Mouse (Mus musculus): ENCODE measurements at regions not wholly inside any gene's neighbourhood (a gene's known extent, or its start where the extent isn't known, plus 50 kb on each side); places are given as distances from the start of the nearest gene placed in this dataset.

- no peak overlapping the region for H3K9ac ChIP-seq
- no peak overlapping the region for H3K27ac ChIP-seq (replicated peaks)
- H3K9me3 ChIP-seq, result no peaks in the 10 kb centered on the region
- no peaks in the 10 kb centered on the region for H3K27me3 ChIP-seq
- no peak overlapping the region for H3K4me3 ChIP-seq
- no peaks in the 10 kb centered on the region for H3K36me3 ChIP-seq
- WGBS, result 31% methylated on average over 3 of the region's 3 CpGs
- no peak overlapping the region for H3K4me2 ChIP-seq
- no peaks in the 10 kb centered on the region for H3K4me1 ChIP-seq (replicated peaks)
- no peak; the same call in 1 of the 2 replicates for ATAC-seq (ENCODE audit: low FRiP score, low read depth)
Measured at GRCm38 (mm10) chr1:122393660-122394355, 826.0 kb upstream of the Ddx18 start.

DNA sequence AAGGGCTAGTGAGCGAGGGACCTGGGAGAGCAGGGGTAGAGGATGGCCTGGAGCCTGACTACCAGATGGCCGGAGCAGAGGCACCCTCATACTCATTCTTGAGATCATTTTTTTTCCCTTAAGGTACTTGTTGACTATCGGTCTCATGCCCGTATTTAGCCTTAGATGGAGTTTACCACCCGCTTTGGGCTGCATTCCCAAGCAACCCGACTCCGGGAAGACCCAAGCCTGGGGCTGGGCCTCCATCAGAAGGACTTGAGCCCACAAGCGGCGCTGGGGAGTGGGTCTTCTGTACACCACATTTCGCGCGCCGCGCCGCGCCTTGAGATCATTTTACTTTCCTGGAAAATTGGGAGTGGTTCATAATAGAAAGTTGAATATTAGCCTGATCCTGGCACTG lies 789.2 kb upstream of the Ddx18 start:
- Histone ChIP-seq H3K4me2 (no peak overlapping the region), H3K4me1 (replicated peaks) (no peaks in the 10 kb centered on the region; the same call in 1 of the 2 replicates), H3K9me3 (0 out of 2 replicates have a peak, but pooled peaks cover 2% of the 10 kb centered on the region), H3K27me3 (no peaks in the 10 kb centered on the region), H3K27ac (replicated peaks) (no peak overlapping the region), H3K4me3 (no peak overlapping the region), H3K36me3 (no peaks in the 10 kb centered on the region), H3K9ac (no peak overlapping the region)
- WGBS, result 89% methylated on average over 16 of the region's 16 CpGs
- ATAC-seq (ENCODE audit: low FRiP score, low read depth), result peak; percentile 78

DNA sequence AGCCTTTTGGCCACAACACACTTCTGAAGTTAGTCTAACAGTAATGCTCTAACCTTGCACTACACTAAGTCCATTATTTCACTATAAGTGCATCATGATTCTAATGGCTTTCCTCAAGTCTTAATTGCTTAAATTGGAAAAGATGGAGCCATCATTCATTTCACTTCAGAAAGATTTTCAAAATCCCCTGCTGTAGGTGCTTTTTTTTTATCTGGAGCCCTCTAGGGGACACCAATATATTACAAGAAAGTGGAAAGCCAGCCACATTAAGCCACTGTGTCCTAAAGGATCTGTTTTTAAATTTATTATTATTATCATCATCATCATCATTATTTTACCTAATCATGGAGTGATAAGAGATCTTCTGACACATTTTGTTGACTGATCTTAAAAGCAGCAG lies 783.7 kb upstream of the Ddx18 start:
- Histone ChIP-seq H3K4me1 (replicated peaks) (no peaks in the 10 kb centered on the region; the same call in 1 of the 2 replicates), H3K9me3 (no peaks in the 10 kb centered on the region), H3K36me3 (no peaks in the 10 kb centered on the region), H3K27ac (replicated peaks) (no peak overlapping the region), H3K4me2 (no peak overlapping the region), H3K4me3 (no peak overlapping the region), H3K27me3 (no peaks in the 10 kb centered on the region), H3K9ac (no peak overlapping the region)
- no peak for ATAC-seq (ENCODE audit: low FRiP score, low read depth)

DNA sequence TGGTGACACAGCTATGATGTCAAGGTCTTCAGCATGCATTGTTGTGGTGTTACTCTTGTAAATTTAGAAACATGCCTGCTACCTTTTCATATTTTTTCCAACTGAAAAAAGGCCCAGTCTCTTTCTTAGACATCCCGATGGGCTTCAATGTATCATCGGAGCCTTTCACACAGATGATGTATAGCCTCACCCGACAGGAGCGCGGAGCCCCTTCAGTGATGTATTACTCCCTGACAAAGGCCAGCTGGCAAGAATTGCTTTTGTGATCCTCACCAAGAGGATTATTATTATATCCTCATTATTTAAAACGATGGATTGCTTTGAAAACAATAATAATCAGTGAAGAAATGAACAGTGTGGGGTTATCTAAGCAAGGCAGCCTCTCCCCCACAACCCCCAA lies 765.5 kb upstream of the Ddx18 start:
- 42% methylated on average over 6 of the region's 6 CpGs for WGBS
- Histone ChIP-seq H3K9me3 (no peaks in the 10 kb centered on the region), H3K4me2 (no peak overlapping the region), H3K4me1 (replicated peaks) (no peaks in the 10 kb centered on the region), H3K4me3 (no peak overlapping the region), H3K27me3 (no peaks in the 10 kb centered on the region), H3K27ac (replicated peaks) (no peak overlapping the region), H3K36me3 (no peaks in the 10 kb centered on the region), H3K9ac (no peak overlapping the region)
- ATAC-seq (ENCODE audit: low FRiP score, low read depth), result no peak

DNA sequence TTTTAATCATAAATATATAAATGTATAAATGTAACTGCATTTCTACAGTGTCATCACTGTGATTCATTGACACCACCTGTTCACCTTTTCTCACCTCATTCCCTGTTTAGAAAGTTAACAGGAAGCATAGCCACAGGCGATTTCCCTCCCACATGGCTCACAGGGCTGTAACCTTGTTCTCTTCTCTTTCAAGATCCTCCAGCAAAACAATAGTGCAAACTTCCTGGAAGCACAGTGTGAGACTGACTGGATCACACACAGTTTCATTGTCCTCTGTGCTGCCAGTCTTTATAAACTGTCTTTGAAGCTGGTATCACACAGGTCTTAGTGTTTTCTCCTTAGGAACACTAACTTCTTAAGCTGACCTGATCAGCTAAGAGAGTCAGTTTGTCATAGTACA lies 760.5 kb upstream of the Ddx18 start:
- no peak overlapping the region for H3K4me3 ChIP-seq
- H3K4me2 ChIP-seq, result no peak overlapping the region
- H3K36me3 ChIP-seq, result no peaks in the 10 kb centered on the region
- 39% methylated on average over 1 of the region's 1 CpGs for WGBS
- ATAC-seq (ENCODE audit: low FRiP score, low read depth), result no peak
- H3K9ac ChIP-seq, result no peak overlapping the region
- no peaks in the 10 kb centered on the region for H3K27me3 ChIP-seq
- H3K4me1 ChIP-seq (replicated peaks), result no peaks in the 10 kb centered on the region
- no peaks in the 10 kb centered on the region for H3K9me3 ChIP-seq
- no peak overlapping the region for H3K27ac ChIP-seq (replicated peaks)

All from hindbrain, embryonic 15.5 days (tissue).